Mouse (Mus musculus) retina, adult 2 months (tissue): Measurements from ENCODE around the gene Dnajc24.
A peak's percentile ranks its signal among the peaks of the same experiment; 100 is the strongest.

Source experiments
- DNase-seq: peaks from one replicate; pipeline ENCODE4 v3.0.0-alpha.2; 2012; ENCODE audit warnings: low read depth, low spot score

Dnajc24 gene

DNA sequence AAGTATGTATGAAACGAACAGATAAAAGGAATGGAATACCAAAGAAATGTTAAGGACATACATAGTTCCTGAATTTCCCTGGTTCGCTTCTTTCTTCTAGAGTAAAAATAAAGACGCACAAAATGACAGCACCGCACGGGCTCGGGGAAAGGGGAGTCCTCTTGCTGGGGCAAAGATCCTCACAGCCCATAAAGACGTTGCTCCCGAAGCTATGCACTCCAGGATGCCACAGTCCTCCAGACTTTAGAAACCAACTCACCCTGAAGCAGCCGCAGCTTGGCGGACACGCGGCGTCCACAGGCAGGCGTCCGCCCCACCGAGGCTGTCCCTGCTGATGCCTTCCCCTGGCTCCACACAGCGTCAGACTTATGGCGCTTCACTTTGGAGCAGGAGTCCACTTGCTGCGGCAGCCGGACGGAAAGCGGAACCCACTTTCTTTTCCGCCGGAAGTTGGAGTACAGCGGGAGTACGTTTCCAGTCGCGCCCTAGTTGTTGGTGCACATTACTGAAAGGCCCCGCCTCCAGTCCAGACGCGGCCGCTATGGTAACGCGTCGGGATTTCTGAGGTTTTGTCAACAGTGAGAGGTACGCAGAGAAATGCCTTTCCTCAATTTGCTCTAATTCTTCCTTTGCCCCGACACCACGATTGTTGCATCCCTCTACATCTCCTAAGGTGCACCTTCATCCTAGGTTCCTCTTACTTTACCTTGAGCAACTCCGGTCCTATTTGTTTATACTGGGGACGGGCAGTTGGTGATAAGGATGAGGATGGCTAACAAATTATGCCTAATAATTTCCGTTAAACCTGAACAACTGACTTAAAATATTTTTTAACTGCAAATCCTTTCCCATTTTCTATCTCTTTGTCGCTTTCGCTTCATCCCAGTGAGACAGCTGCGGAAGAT, at the start of gene Dnajc24:
Gene Dnajc24, minus strand, starts transcription at position 715 of the 905 bp plus-strand sequence.
- peak; percentile 83 for DNase-seq

DNA sequence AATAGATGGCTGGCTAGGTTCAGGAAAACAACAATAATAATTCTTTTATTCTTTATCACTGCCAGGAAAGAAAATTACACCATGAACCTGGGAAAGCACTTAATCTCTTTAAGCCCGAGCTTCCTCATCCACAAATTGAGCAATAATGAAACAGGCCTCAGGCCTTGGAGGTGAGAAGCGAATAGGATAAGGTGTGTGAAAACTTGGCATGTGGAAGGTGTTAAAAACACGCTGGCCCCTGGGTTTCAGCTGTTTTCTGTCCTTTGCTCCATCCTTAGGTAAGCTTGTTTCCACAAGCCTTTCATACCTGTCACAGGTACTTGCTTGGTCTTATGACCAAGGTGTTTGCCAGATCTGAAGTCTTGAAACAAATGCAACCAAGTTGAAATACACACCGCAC, 43.3 kb upstream of the Dnajc24 start:
- no peak for DNase-seq

DNA sequence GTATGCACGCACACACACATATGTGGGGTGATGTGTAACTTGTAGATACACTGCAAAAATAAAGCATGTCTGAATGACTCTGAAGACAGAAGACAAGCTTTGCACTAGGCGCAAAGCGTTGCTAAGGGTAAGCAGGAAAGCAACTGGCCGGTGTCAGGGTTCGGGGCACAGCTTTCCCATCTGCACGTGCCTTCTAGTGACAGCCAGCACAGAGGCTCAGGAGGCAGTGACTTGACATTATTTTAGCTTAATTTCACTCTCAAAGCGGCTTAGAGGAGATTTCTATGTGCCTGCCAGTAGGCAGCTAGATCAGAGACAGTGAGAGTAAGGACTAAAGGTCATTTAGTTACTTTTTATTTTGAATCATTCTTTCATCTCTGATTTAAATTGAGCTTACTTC, 39.1 kb upstream of the Dnajc24 start:
- DNase-seq = no peak

DNA sequence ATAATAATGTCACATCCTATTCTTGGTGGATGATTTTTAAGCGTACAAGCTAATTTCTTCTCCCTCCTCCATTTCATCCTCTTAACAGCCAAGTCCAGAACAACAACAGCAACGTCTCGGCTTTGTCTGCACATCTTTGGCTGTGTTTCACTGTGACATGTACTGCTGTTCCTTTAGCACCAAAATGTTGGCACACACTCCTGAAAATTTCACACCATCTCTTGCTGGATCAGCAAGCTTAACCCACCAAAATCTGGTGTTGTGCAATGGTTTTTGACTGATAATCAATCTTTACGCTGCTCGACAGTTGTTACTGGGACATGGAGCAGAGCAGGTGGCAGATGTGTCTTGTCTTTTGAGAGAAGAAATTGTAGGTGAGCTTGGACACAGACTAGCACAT, 38.6 kb upstream of the Dnajc24 start:
- no peak for DNase-seq

DNA sequence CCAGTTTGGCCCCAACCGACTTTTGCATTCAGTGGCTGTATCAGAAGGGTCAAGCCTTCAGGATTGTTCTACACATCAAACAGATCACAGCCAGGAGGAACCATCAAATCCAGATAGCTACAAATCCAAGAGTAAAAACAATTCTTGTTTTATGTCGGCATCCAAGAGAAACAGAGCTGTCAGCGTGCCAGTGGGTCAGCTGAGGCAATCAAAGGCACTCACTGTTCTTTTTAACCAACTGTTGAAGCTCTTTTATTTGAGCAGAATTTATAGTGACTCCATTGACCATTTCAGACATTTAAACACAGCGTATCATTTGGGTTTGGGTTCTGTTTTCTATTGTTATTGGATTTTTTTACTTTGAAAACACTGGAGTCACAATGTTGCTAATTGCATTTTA, 34.9 kb upstream of the Dnajc24 start:
- DNase-seq = no peak

DNA sequence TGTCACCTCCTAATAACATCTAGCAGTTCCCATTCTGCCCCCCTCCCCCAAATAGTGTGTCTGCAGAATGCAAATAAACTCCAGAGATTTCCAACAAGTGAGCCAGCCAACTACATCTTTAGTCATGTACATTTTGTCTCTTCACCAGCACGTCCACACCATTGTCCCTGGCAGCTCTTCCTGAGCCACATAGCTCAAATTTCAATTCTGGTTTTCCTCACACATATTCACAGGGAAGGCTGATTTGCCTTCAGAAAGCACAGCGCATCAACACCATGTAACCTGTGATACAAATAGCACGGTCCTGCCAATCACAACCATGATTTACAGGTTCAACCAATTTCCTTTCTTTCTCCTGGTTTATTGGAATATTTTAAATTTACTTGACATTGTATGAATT, 21.5 kb upstream of the Dnajc24 start:
- DNase-seq = no peak

DNA sequence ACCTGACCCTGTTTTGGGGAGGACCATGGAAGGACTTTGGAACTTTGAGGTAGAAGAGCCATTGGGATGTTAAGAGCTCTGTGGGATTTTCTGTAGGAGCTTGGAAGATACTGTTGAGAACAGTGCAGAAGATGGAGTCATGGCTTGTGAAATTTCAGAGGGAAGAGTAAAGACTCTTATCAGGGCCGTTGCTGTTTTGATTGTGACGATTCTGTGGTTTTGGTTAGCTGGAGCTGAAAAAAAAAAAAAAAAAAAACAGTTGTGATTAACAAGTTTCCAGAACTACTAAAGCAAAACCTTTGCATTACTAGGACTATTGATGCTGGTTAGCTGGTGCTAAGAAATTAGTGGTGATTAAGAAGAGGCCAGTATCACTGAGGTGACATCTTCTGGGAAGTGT, 5.1 kb upstream of the Dnajc24 start:
- no peak for DNase-seq

DNA sequence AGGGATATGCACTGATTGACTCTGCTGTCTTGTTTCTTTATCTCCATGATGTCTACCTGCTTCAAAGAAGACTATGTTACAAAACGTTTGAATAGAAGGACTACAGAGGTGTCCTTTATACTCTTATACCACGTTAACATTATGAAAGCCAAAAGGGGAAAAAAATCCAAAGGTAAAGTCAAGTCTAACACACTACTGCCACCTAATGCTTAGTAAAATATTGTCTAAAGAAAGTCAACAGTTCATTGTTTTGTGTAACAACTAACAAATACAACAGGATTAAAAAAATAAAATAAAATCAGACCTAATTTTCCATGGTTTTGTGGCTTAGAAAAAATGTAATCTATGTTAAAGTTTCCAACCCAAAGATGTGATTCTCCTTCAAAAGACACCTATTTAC, 15.3 kb downstream of the Dnajc24 start:
- DNase-seq = no peak

DNA sequence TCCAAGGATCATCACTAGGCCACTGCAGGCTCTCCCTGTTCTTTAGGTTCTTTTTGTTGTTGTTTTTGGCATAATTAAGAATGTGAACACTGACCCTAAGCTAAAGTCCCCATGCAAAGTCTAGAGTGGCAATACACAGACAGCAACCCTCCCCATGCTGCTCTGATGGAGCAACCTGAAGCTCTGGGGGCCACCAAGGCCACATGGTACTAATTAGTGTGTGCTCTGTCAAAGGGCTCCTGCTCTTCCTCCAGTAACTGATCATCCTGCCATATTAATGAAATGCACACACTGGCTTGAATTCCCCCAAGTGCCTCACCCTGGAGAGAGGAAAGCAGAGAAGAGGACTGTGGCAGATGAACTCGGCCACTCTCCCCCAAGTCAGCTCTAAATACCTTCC, 16.2 kb downstream of the Dnajc24 start:
- DNase-seq = no peak

DNA sequence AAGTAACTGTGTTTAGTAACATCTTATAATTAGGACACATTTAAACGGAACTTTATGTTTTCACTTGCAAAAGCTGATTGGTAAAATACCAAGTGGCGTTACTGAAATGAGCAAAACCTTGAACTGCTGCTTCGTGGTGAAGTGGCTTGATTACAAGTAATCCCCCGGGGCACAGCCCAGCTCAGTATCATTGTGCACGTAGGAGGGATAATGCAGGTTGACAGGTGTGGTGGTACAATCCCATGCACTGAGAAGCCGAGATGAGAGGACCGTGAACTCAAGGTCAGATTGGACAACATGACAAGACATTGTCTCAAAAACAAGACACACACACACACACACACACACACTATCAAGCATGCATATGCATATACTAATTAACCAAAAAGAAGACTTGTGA, 18.1 kb downstream of the Dnajc24 start:
- DNase-seq = no peak

DNA sequence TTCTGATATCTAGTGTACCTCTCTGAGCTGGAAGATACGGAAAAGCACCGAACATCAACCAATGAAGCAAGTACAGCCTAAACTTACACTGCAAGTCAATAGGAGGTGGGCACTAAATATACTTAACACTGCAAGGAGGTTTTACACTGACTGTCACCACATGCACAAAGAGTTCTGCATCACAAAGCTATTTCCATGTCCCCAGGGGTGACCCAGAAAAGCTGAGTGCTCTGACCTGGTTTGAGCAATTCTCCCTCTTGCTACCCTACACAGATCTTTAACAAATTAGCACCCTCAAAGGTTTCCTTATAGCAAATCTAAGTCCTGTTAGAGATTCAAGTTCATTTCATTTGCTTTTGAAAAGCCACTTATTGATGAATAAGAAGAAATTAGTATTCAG, 25.3 kb downstream of the Dnajc24 start:
- no peak for DNase-seq

DNA sequence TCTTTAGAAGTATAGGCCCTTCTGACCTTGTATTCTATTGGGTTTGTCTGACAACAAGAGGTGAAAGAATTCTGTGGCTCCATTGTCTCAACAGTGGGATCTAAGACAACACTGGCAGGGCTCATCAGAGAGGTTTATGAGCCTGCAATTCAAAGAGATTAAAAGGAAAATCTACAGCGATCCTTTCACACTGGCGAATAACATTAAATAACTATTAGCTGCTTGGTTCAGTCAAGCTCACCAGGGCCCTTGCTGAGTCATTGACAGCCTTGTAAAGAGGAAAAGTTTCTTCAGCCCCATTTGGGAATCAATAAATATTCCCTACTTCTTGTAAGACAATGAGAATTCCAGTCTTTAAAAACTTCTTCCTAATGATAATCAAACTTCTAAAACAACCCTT, 29.4 kb downstream of the Dnajc24 start:
- DNase-seq = no peak

DNA sequence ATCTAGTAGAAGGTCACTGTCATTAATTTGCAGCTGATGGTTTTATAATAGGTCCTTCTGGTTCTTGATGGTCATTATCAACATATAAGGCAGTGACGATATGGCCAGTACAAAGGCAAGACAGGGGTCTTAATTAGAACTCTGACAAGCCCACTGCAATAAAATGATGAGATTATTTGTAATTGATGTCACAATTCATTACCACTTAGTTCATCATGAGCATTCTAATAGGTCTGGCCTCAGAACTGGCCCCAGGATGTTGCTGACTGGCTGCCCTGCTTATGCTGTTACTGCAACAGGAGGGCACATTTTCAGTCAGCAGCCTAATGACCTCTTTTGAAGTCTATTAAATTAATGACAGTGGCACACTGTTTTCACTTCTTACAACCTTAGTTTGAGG, 39.9 kb downstream of the Dnajc24 start:
- DNase-seq = no peak

DNA sequence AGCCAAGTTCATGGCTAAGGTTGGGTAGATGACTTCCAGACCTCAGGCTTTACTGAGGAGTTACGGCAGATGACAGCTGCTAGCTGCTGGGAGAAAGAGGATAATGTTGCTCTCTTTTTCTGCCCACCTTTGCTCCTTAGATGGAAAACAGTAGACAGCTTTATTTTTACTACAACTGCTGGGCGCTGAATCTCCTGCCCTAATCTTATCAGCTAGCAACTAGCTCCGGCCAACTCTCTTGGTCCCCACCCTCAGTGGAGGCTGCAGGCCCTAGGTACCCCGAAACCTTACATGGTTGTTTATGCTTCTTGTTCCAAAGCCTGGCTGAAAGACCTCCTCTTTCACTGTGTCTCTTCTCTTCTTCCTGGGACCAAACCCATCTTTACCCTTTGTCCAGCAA, 49.5 kb downstream of the Dnajc24 start:
- no peak for DNase-seq

DNA sequence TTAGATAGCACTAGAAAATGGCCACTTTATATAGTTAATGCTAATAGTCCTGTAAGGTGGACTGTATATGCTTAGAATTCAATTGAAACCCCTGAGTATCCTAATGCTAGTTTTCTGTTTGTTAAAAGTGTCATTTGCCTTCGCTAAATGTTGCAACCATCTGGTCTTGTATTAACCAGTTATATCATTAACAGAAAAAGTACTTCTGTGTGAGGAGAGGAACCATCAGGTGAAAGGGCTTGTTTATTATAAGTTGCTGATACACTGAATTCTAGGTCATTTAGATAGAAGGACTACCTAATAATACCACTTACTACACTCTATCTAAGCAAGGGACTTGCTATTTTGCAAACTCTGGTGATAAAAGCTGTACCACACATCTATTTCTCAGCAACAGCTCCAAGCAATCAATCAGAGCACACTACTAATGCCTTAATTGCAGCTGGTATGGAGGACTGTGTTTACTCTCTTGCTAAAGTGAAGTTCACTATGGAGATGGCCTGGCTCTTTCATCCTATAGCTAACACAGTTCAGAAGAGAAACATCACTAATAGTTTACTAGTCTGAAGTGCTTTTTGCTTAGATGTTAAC, 51.9 kb downstream of the Dnajc24 start:
- DNase-seq = no peak

DNA sequence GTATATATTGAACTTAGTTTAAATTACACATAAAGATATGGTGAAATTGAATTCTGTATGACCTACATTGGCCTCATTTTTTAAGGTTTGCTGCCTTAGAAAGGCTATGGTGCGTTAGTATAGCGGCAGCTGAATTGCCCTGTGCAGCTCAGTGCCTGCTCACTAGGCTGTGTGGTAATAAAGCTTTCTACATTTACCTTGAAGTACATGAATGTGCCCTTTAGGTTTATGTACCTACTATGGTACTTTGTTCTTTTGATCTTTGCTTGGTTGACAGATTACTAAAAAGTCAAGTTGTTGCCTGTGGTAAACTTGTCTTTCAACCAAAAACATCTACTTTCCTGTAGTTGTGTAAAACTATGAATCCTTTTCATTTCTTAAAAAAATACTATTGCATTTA, 53.2 kb downstream of the Dnajc24 start:
- DNase-seq = no peak

DNA sequence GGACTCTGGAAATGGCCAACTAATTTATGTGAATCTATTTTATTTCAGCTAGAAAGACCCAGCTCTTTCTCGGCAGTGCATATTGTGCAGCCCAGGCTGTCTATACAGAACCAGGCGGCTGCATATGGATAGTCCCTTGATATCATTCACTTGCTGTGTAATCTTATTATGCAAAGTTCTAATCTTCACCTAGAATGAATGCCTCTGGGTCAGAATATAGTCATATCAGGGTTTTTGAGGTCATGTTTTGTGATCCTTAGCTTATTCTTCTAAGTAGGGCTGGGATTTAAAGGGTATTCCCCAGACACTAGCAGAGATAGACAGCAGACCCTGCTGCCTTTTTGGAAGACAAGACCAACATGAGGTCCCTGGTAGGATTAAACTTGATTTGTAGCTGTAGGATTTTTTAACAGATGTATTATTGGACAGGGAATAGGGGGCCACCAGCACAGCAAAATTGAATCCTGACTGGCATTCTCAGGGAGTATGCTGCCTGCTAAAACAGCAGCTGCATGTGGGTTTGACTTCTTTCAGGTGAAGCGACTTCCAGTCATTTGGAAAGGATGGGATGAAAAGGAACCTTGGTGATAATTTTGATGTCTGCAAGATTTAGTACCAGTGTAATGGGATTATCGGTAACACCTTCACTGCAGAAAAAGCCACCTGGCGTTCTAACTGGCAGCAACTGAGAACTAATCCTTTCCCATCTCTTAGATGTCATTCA, 85.6 kb downstream of the Dnajc24 start:
- DNase-seq = peak; percentile 40
